Mouse (Mus musculus) liver, adult 2 months (tissue): ENCODE results near the gene Vwa5b2.

Experiments
- CTCF ChIP-seq: fragments of 200-500 bp; IDR thresholded peaks from 2 replicates; pipeline ENCODE4 v1.5.1; 2011; ENCODE audit warnings: low read depth, low read length, control low read depth
- POLR2A ChIP-seq: fragments of 200-500 bp; IDR thresholded peaks from 2 replicates; pipeline ENCODE4 v1.6.1; 2011; ENCODE audit warnings: low read length, control low read depth; ENCODE audit not compliant: insufficient read depth; ENCODE audit errors: extremely low read depth

DNA sequence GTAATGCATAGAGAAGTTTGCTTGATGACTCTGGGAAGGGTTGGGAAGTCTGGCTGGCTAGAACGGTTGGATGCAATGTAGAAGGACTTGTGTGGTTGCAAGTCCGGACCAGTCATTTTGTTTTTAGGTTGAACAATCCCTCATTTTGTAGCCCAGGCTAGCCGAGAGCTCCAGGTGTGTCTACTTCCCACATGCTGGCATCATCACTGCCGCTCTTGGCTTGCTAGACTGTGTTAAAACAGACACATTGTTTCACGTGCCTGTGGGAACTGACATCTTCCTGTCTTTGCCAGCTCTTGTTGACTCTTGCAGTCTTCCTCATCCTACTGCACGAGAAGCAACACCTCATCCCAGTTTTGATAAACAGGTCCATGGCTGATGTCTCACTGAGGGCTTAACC is 34.3 kb upstream of the Vwa5b2 start:
- no peak for TF ChIP-seq POLR2A
- no peak for TF ChIP-seq CTCF
